Mouse (Mus musculus) myocyte (in vitro differentiated cells): ENCODE measurements at regions not wholly inside any gene's neighbourhood (a gene's known extent, or its start where the extent isn't known, plus 50 kb on each side); places are given as distances from the start of the nearest gene placed in this dataset.

Source experiments
- E2F4 ChIP-seq: IDR thresholded peaks from one replicate; pipeline ENCODE4 v1.6.1; 2011; ENCODE audit warnings: mild to moderate bottlenecking, control low read depth, moderate library complexity; ENCODE audit not compliant: insufficient read depth
- MYOG ChIP-seq, 3 experiments: IDR thresholded peaks; one replicate each; pipeline ENCODE4 v1.6.1; 2011; ENCODE audit warnings: control low read depth in 2 of 3, low read depth in 2 of 3, mild to moderate bottlenecking in 2 of 3; ENCODE audit not compliant: insufficient read length in 2 of 3, control insufficient read depth in 1 of 3, insufficient read depth in 1 of 3
- POLR2A ChIP-seq: IDR thresholded peaks from one replicate; pipeline ENCODE4 v1.6.1; 2011; ENCODE audit warnings: low read depth, mild to moderate bottlenecking, control low read depth, moderate library complexity; ENCODE audit not compliant: insufficient read length
- POLR2AphosphoS2 ChIP-seq: IDR thresholded peaks from one replicate; pipeline ENCODE4 v1.6.1; 2011; ENCODE audit warnings: low read depth, control low read depth; ENCODE audit not compliant: insufficient read length
- SRF ChIP-seq: IDR thresholded peaks from one replicate; pipeline ENCODE4 v1.6.1; 2011; ENCODE audit warnings: low read depth; ENCODE audit not compliant: control insufficient read depth, insufficient read length

- TF ChIP-seq MYOG (IDR thresholded peaks at IDR 0.05; ENCODE audit: control insufficient read depth in 1 of 3, insufficient read depth in 1 of 3, insufficient read length in 2 of 3, low read depth in 2 of 3), result no peak
- no peak for TF ChIP-seq POLR2A
- TF ChIP-seq POLR2AphosphoS2, result no peak
- no peak for TF ChIP-seq E2F4
- no peak for TF ChIP-seq SRF
These were observed 139.5 kb upstream of the Sp8 start for GRCm38 (mm10) chr12:118706626-118707025.
